Mouse (Mus musculus) layer of hippocampus, adult 2 months (tissue): ENCODE results near the gene Enpep. TPM values are rescaled to one million over a fixed set of nuclear protein-coding genes. Genes with fewer than 3 reads are reported as not detected.

Experiments
- DNase-seq, 2 experiments: peaks; one replicate each; pipeline ENCODE4 v3.0.0; 2022; ENCODE audit warnings: low spot score in 2 of 2
- H3K27ac ChIP-seq: fragments of 200-600 bp; 2 replicates; pipeline ENCODE4 v1.8.1; 2022
- H3K4me3 ChIP-seq: fragments of 200-600 bp; 2 replicates; pipeline ENCODE4 v1.8.1; 2022; ENCODE audit warnings: mild to moderate bottlenecking
- CTCF ChIP-seq: fragments of 200-600 bp; conservative IDR thresholded peaks from 2 replicates; pipeline ENCODE4 v1.8.1; 2022; ENCODE audit warnings: antibody characterized with exemption, mild to moderate bottlenecking, moderate library complexity
- total RNA-seq, 2 experiments: library from RNA; stranded (reverse); gene quantifications; 2 replicates each; pipeline ENCODE4 v1.2.3; 2021

The Enpep gene
- total RNA-seq, 2 experiments from 2014 or later = 1.1 to 1.7 TPM

DNA sequence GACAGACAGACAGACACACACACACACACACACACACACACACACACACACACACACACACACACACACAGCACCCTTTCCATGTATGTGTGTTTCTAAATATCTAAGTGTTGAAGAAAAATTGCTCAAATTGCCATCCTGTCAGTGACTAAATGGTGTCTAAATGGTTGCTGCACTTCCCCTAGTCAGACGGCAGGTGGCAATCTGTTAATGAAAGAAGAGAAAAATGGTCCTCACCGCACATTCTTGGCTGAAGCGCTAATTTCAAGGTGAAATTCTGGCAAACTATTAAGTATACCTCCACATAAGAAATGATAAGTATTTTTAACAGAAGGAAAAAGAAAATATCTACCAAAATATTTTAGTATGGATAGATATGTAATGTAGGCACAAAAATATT is 28.6 kb downstream of the Enpep start:
- DNase-seq = peak; percentile 38 to 51
- H3K4me3 ChIP-seq = no peak overlapping the region
- peak; percentile 82 for TF ChIP-seq CTCF
- no peak overlapping the region for H3K27ac ChIP-seq

- DNase-seq = peak; percentile 23 to 56
- H3K27ac ChIP-seq = no peak overlapping the region
- TF ChIP-seq CTCF = peak; percentile 90
- no peak overlapping the region for H3K4me3 ChIP-seq
Observed at GRCm38 (mm10) chr3:129299874-129300273, 32.6 kb downstream of the Enpep start.

- Histone ChIP-seq H3K27ac (no peak overlapping the region), H3K4me3 (no peak overlapping the region)
- DNase-seq = no peak
- TF ChIP-seq CTCF = no peak
Observed at GRCm38 (mm10) chr3:129298606-129299005, 33.9 kb downstream of the Enpep start.

- no peak for TF ChIP-seq CTCF
- DNase-seq = no peak
- H3K4me3 ChIP-seq = no peak overlapping the region
- no peak overlapping the region for H3K27ac ChIP-seq
Observed at GRCm38 (mm10) chr3:129296994-129297393, 35.5 kb downstream of the Enpep start.

GRCm38 (mm10) chr3:129295883-129296282 is 36.6 kb downstream of the Enpep start:
- no peak for DNase-seq
- no peak for TF ChIP-seq CTCF
- Histone ChIP-seq H3K27ac (no peak overlapping the region), H3K4me3 (no peak overlapping the region)

DNA sequence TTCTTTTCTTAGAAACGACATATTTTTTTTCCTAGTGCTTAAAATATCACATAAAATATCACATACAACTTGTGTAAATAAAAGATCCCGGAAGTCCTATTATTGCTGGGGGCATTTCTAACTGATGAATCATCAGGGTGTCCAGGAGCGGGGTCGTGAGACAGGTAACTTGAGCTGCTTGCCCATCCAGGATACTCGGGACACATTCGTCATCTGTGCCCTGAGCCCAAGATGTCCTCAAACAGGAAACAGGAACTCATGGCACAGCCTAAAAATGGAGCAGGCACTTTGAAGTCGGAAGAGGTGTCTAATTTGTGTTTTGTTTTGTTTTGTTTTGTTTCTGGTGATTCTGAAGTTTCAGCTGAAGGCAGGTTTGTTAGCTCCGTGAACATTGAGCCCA is 43.0 kb downstream of the Enpep start:
- no peak overlapping the region for H3K4me3 ChIP-seq
- no peak for DNase-seq
- no peak overlapping the region for H3K27ac ChIP-seq
- TF ChIP-seq CTCF = no peak

DNA sequence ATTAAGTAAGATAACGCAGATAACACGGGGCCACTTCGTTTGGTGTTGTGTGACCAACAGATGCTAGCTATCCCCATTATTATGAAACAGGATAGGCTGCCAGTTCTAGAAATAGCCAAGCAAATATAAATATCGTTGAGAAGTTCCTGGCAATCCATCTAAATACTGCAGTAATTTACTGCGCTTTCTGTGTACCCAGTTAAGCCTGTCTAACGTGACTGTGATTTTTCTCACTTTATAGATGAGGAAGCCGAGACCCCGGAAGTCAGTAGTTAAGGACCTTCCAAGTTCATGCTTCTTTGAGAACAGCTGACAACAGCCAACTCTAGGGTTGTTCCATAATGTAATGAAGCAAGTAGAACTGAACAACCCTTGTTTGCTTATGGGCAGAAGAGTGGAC is 45.4 kb downstream of the Enpep start:
- Histone ChIP-seq H3K27ac (no peak overlapping the region), H3K4me3 (no peak overlapping the region)
- no peak for TF ChIP-seq CTCF
- DNase-seq = no peak

- H3K27ac ChIP-seq = no peak overlapping the region
- H3K4me3 ChIP-seq = no peak overlapping the region
- DNase-seq = no peak
- no peak for TF ChIP-seq CTCF
Observed at GRCm38 (mm10) chr3:129286426-129286825, 46.1 kb downstream of the Enpep start.

DNA sequence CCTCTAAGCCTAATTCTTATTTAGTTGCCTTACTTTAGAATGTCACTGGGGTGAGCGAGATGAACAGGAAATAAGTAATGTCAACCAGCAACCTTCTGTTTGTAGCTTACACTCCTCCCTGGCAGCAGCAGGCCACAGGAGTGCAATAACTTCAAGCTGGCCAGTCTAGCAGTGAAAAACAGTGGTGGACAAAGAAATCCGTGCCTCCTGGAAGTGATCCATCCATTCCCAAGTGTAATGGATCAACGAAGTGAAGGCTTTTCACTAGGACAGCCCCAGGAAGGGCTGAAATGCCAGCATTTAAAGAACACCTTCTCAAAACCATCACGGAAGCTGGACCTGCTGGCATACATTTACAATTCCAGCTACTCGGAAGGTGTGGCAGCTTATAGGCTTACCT is 48.2 kb downstream of the Enpep start:
- no peak for TF ChIP-seq CTCF
- no peak overlapping the region for H3K4me3 ChIP-seq
- DNase-seq = no peak
- H3K27ac ChIP-seq = no peak overlapping the region

DNA sequence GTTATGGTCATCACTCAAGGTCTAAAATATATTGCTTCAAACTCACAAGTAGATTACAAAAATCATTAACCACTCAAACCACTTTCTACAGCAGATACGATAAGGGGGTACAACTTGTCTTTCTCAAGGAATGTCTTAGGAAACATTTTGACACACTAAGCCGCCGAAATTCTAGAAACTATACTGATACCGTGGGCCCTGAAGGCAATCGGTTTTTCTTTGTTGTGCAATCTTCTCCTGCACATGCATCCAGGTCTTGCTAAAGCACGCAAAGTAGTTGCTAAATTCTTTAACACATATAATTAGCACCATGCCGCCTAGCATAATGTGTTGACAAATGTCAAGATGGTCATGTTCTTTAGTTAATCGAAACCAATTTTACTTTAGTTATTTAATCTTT is 53.1 kb downstream of the Enpep start:
- TF ChIP-seq CTCF = no peak
- no peak for DNase-seq
- Histone ChIP-seq H3K4me3 (no peak overlapping the region), H3K27ac (no peak overlapping the region)

DNA sequence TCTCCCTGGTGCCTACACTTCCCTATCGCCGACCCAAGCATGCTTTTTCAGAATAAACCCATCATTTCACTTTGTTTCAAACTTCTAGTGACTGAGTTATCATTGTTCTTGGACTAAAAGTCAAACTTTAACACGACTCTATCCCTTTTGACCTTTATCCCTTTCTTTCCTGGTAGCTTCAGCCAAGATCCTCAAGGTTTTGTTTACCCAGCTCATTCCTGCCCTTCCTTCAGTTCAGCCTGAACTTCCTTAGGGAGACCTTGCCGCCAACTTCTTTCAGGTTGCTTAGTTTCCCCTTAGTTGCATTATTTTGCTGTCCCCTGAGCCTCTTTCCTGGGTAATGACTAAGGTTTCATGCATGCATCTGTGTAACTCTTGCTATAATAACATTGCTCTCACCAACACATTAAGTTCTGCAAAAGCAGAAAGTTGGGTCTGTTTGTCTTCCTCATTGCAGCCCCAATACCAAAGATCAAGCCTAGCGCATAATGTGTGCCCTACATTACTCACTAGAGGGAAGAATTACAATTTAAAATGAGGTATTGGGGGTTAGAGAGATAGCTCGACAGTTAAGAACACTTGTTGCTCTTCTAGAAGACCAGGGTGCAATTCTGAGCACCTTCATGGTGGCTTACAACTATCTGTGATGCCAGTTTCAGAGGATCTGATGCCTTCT is 59.2 kb downstream of the Enpep start:
- no peak for TF ChIP-seq CTCF
- no peak overlapping the region for H3K27ac ChIP-seq
- DNase-seq = no peak
- no peak overlapping the region for H3K4me3 ChIP-seq

DNA sequence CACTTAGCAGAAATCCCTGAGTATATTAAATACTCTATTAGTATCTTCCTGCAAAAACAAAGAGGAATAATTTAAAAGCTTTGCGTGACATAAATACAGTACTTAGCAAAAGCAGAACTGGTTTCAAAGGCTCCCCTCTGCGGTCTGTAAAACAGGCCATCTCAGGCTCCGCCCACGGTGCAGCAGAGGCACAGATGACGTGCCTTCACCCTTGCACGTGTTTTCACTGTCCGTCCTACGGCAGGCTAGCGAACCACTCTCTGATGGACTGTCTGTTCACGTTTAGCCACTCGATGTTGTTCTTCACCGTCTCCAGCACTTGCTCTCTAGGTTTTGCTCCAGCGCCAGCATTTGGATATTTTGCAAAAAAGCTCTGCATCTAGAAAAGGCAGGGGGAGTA is 62.5 kb downstream of the Enpep start:
- Histone ChIP-seq H3K4me3 (no peak overlapping the region), H3K27ac (no peak overlapping the region)
- no peak for DNase-seq
- no peak for TF ChIP-seq CTCF

DNA sequence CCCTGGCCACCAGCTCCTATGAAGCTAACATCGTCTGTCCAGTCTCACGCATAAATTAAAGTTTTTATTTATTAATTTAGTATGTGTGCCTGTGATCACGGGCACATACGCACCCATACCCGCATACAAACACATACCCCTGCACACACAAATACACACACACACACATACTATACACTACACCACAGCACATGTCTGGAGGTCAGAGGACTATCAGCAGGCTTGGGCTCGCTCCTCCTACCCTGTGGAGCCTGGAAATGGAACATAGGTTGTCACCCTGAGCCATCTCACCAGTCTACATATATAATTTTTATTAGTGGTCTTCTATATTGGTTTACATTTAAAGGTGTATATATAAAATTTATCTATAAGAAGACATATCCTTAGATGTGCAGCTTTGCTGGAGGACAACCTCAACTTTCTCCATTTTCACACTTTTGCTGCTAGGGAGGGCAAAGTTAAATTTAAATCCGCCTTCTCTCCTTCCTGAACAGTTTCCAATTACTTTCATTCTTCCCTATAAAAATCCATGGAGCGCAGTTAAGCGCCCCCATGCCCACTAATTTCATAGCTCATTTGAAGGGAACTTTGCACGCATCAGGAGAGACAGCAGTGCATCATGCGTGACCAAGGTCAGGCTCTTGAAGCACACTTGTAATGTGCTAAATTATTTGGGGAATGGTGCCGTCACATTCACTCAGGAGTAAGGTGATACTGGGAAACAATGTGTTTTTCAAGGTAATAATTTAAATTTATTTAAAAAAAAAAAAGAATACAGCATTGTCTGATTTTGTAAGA is 63.4 kb downstream of the Enpep start:
- H3K27ac ChIP-seq = no peak overlapping the region
- no peak for DNase-seq
- H3K4me3 ChIP-seq = no peak overlapping the region
- TF ChIP-seq CTCF = no peak

GRCm38 (mm10) chr3:129258497-129258896 is 74.0 kb downstream of the Enpep start:
- Histone ChIP-seq H3K4me3 (no peak overlapping the region), H3K27ac (no peak overlapping the region)
- 0 out of 2 replicates have a peak, but pooled peaks have one; percentile 5 for TF ChIP-seq CTCF
- DNase-seq = no peak
